Mouse (Mus musculus) forelimb bud, embryonic 11.5 days (tissue): Measurements from ENCODE around the gene Dlg5.

Source experiments
- DNase-seq: peaks from one replicate; pipeline ENCODE4 v3.0.0-alpha.2; 2012; ENCODE audit warnings: low read depth, low spot score

The Dlg5 gene

DNA sequence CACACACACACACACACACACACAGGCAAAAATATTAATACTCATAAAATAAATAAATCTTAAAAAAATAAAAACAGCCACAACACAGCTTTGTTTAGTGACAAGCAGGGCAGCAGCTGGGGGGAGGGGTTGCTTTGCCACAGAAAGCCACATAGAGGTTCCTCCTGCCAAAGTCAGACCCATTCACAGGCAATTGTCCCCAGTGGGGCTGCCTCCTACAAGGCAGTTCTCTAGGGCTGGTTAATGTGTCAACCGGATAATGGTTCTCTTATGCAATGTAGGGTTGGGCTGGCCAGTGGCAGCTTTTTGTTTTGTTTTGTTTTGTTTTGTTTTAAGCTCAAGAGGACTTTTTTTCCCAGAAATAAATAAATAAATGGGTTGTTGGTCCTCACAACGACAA is 11.3 kb downstream of the Dlg5 start:
- no peak for DNase-seq

DNA sequence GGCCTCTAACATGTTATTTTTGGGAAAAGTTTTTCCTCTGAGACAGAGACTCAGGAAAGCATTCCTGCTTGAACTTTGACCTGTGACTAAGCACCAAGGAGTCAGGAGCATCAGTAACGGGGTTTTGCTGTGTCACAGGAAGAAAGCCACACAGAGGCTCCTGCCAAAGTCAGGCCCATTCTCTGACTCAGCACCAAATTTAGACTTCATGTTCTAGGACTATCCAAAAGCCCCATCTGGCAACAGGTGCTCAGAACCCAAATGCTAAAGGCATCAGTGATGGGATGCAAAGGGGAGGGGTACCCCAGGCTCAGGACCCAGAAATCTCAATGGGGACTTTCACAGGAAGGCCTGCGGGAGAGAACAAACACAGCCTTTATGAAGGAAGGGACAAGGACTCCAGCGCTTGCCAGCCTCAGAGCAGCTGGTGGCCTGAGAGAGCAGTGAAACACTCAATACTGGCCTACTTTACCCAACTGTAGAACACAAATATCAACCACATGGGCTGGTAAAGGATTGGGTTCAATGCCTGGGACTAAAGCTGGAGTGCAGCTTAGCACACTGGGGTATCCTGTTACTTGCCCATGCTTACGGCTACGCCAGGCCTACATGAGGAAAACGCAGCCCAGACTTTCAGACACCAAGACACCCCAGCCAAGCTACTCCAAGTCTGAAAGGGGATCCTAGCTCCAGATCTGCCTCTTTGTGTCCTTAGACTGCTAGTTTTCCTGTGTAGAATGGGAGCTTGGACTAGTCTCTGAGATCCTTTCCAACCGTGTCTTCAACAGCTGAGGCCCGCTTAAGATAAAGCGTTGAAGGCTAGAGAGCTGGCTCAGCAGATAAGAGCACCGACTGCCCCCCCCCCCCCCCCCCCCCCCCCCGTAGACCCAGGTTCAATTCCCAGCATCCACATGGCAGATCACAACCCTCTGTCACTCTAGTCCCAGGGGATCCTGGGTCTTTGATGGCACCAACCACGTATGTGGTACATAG is 12.8 kb downstream of the Dlg5 start:
- DNase-seq: peak; percentile 30

- no peak for DNase-seq
These were observed 17.2 kb downstream of the Dlg5 start for GRCm38 (mm10) chr14:24228549-24228948.

GRCm38 (mm10) chr14:24227015-24227414 is 18.7 kb downstream of the Dlg5 start:
- no peak for DNase-seq

- no peak for DNase-seq
These were observed 19.4 kb downstream of the Dlg5 start for GRCm38 (mm10) chr14:24226344-24226743.

GRCm38 (mm10) chr14:24222759-24223158 is 23.0 kb downstream of the Dlg5 start:
- no peak for DNase-seq

DNA sequence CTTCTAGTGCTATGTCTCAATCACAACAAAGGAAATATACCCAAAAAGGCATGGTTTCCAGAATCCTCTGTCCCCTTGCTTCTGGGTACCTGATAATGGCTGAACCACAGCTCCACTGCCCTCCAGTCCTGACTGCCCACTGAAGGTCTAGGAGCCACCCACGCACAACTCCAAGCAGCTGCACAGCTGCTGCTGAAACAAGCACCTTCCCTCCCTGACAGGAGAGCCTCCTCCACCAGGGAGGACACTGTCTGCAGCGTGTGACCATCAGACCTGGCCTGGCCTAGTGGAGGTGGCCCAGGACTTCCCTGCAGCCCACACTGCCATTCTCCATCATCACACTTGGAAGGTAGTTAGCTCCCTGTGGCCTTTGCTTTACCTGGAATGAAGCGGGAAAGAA is 23.4 kb downstream of the Dlg5 start:
- DNase-seq: no peak

DNA sequence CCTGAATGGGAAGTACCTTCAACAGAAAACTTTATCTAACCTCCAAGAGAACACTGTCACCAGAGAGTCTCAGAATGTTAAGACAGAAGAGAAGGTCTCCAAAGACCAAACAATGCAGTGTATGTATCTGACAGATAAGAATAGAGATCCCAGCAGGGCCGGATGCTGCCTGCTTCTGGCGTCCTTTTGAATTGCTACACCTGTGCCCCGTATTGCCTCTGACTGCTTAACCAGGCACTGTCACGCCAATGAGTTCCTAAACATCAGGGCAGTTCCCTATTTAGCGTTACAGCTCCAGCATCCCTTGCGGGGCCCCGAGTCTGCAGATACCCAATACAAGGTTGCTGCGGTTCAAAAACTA is 28.4 kb downstream of the Dlg5 start:
- no peak for DNase-seq

DNA sequence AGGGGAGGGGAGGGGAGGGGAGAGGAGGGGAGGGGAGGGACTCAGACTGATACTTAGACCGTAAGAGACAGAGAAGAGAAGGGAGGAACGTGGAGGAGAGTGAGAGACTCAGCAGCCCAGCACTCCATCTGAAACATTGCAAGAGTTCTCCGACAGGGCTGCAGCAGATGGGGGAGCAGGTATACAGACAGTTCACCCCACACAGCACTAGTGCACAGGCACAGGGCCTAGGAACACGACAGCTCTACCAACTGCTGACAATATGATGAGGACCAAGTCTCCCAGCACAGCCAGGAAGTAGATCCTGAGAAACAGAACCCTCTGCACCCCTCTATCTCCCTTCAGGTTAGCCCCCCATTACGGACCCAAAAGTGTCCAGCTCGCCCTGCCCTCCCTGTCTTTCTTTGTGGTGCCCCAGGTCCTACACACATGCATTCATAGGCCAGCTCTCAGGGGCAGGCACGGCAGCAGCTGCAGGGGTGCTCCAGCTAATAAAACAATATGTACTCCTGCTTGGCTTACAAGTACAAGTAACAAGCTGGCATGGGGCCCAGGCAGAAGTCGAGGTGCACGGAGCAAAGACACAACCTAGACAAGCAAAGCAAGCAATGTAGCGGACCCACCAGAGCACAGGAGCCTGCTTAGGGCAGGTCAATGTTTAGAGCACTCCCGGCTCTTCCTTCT is 28.9 kb downstream of the Dlg5 start:
- no peak for DNase-seq

- peak; percentile 55 for DNase-seq
These were observed 29.7 kb downstream of the Dlg5 start for GRCm38 (mm10) chr14:24216064-24216463.

DNA sequence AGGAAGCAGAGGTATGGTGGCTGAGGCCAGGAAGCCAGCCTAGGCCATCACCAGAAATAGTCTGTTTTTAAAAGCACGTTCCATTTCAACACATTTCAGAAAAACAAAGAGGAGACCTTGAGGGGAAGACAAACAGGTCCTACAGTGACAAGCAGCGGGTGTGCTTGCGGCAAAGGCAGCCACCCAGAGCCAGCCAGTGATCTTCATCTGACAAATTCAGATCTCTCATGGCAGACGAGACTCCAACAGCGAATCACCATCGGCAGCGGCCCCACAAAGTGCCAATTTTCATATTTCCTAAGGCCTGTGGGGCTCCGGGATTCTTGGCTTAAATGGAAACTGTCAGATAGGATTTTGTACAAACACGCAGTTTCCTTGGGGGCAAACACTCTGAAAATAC is 31.3 kb downstream of the Dlg5 start:
- DNase-seq: no peak

DNA sequence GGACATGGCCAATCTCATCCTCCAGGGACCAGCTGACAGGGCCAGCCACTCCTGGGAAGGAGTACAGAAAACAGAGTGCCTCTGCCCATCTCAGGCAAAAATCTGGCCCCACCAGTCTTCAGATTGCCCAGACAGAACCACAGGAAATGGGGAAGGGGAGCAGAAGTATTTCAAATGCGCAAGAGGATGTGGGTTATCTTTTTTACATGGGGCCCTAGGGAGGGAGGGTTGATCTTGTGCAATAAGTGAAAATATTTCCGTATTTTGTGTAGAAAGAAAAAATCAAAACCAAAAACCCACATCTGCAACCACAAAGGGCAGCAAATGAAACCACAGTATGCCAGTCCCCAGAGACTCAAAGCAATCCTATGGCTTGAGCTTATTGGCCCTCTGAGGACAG is 32.4 kb downstream of the Dlg5 start:
- DNase-seq: no peak

GRCm38 (mm10) chr14:24212861-24213260 is 32.9 kb downstream of the Dlg5 start:
- DNase-seq: no peak

DNA sequence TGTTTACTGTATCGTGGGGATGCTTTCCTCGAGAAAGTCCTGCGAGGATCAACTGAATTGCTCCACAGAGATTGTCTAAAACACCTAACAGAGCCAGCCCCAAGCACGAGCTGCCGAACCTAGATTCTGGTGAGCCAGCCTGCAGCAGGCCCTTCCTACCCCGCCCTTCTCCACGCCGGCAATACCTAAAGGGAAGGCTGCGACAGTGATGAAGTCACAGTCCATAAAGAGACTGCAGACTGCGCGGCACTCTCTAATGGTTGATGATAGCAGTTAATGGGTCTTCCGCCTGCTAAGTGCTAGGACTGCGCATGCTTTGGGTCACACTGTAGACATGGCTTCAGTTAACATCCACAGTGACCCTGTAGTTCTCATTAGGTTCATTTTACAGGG is 38.4 kb downstream of the Dlg5 start:
- peak; percentile 23 for DNase-seq

DNA sequence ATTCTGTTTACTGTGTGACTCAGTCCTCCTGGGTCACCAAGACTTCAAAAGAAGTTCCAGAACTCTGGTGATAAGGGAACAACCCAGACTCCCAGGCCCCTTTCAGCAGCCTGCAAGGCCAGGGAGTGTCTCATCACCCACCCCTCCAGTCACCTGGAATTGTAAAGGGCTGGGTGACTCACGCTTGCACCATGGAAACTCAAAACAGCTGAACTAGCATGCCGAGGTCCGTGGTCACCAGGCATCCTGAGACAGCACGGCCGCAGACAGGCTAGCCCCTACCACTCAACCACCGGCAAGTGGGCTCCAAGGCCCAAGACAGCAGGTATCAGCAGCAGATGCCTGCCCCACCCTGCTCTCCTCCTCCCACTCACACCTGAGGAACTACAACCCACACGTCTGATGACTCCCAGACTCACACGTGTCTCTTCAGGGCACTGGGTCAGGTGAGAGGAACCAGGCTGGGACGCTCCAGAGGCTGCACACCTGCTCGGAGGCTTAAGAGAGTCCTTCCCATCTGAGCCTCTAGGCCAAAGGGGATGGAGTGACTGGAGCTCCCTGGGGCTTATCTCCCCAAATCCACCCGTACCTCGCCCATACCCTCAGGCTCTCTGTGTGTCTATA is 38.9 kb downstream of the Dlg5 start:
- DNase-seq: no peak

GRCm38 (mm10) chr14:24206314-24206713 is 39.4 kb downstream of the Dlg5 start:
- no peak for DNase-seq

- DNase-seq: no peak
These were observed 40.3 kb downstream of the Dlg5 start for GRCm38 (mm10) chr14:24205281-24205871.

DNA sequence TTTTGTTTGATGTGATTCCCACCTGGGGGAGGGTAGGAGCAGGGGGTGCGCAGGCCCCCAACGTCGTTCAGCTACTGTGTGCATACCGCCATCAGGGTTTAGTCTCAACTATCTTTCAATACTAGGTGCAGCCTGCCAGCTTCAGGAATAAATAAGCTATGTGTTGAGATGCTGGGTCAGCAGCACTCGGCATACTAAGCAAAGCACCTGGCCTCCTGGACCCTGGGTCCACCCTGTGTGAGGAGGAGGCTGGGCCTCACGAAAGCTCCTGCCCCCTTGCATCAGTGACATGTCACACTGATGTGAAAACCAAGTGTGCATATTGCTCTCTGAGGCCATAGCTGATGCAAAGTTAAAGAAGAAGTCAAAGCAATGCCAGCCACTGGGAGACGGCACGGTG is 42.5 kb downstream of the Dlg5 start:
- DNase-seq: no peak

DNA sequence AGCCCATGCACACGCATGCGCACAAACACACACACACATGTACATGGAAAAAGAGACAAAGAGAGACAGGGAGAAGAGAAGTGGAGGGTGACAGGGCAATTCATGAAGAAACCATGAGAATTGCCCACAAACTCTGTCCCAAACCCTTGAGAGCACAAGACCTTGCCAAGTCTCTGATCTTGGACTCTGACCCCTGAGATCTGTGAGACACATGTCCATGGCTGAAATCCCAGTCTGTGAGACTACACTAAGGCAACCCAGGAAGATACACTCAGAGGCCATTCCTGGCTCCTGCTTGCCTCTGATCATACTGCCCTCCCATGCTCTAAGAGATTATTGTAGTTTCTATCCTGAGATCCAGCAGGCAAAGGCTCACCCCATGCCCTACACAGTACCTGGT is 44.9 kb downstream of the Dlg5 start:
- DNase-seq: no peak

DNA sequence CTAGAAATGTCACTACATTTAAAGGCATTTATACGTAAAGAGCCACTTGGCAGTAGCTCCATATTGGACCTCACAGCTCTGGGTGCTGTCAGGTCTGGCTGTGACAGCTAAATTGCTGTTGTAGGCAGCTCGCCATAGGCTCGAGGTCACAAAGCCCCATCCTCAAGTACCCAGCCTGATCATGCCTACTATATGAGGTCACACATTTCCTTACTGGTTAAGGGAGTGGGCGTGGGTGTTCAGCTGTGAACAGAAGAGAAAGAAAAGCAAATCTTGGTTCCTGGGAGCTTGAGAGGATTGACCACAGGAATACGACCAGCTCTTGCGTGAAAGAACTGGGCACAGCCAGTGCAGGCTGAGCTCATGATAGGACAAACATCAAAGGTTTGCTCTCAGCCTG is 46.0 kb downstream of the Dlg5 start:
- no peak for DNase-seq

DNA sequence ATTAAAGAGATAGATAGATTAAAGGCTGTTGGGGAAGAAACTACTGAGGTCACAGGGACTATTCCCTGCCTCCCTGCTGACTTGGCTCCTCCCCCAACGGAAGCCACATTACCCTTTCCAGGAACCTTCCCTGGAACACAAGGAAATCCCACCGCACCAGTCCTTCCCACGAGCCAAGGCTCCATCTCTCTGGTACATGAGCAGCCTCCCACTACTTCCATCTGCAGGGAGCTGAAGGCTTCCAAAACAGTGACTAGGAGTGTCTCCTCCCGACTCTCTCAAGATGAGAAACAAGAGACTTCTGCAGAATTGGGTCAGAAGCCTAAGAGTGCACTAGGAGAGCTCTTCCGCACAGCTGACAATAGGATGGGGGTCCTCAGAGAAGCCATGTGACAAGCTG is 47.9 kb downstream of the Dlg5 start:
- DNase-seq: no peak

DNA sequence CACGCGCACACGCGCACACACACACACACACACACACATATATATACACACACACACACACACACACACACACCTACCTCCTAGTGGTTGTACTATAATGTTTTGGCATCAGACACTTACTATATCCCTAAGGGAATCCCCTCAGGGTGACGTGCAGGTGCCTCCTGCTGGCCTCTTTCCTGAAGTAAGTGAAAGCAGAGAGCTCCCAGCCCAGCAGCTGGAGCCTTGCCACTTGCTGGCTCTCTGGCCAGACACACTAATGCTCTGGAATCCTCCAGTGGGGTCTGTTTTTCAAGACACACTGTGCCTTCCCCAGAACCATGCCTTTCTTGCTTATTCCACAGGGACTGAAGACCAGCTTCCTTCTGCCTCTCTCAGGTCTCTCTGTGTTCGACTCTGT is 48.8 kb downstream of the Dlg5 start:
- no peak for DNase-seq
